Mouse (Mus musculus): ENCODE data around the gene Ckap2l.
A peak's percentile ranks its signal among the peaks of the same experiment; 100 is the strongest.

Ckap2l gene

GRCm38 (mm10) chr2:129261151-129261794 lies 35.7 kb downstream of the Ckap2l start:
- DNase-seq: no peak

GRCm38 (mm10) chr2:129260646-129261045 lies 36.4 kb downstream of the Ckap2l start:
- no peak for DNase-seq

DNA sequence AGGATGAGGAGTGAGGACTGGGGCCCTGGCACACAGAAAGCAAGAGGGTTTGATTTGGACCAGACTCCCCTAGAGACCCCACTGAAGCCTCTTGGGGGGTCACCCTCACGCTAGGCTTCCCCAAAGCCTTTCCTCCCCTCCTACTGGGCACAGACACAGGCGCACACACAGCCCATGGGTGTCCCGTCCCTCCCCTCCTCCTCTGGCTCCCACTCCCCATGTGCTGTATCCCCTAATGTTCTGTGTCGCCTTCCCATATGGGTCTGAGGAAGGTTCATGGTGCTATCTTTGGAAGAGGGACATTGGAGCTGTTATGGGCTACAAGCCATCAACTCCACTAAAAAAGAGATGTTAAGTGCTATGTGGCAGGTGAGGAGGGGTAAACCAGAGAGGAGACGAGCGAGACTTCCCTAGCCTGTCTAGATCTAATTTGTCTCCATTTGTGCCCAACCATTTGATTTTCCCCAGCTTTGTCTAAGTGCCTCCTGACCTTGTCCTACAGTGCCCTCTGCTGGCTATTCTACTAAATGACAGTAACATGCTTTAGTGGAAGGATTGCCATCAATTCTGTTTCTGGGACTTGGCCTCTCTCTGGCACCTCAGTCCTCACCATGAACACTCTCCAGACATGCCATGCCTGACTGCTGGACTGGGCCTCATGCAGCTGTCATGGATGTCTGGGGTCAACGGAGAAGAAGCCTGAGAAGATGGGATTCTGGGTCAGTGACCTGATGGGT lies 38.4 kb downstream of the Ckap2l start:
- peak; percentile 88 to 90 for DNase-seq

- no peak for DNase-seq
Measured at GRCm38 (mm10) chr2:129258056-129258455, 39.0 kb downstream of the Ckap2l start.

DNA sequence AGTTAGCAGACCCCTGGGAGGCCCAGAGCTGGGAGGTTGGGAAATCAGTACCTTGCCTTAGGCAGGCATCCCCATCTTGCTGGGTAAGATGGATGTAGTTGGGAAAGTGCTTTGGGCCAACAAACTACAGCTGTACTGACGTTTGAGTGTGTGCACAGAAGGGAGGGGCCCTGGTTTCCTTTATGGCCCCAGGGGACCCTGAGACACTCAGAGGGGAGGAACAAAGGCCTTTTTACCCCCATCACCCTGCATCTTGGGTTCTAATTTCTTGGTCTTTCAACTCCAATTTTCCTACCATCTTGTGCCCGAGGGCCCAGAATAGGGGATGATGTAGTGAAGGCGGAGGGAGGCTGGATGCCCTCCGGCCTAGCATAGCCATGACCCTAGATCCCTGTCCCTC lies 41.0 kb downstream of the Ckap2l start:
- DNase-seq: no peak

DNA sequence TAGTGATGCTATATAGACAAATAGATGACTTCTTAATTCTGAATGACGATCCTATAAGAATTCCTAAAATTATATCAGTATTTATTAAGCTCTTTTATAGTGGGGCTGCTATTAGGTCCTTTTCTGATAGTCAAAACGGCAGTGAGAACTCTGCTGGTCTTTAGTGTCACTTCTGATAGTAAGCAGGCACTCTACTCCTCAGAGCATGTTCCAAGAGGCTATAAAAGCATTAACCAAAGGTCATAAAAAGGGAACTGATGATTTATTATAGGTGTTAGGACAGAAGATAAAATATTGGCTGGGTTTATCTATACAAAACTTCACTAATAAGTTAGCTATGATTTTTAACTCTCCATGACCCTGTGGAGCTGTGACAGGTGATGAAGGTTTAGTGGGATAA lies 42.9 kb downstream of the Ckap2l start:
- DNase-seq: no peak

DNA sequence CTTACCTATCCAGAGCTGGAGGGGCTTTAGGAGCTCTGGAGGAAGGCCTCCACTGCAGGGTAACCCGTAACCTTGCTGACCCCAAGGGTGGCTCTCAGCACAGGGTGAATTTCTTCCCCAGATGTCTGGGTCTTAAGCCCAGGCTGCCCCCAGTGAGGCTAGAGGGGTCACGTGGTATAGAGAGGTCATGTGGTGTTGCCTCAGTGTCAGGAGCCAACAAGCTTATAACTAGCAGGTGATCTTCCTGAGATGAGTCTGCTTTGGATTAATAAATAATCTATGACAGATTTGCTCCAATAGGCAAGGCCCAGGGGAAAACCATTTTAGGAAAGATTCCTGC lies 43.4 kb downstream of the Ckap2l start:
- no peak for DNase-seq

- no peak for DNase-seq
Measured at GRCm38 (mm10) chr2:129252836-129253630, 44.0 kb downstream of the Ckap2l start.

DNA sequence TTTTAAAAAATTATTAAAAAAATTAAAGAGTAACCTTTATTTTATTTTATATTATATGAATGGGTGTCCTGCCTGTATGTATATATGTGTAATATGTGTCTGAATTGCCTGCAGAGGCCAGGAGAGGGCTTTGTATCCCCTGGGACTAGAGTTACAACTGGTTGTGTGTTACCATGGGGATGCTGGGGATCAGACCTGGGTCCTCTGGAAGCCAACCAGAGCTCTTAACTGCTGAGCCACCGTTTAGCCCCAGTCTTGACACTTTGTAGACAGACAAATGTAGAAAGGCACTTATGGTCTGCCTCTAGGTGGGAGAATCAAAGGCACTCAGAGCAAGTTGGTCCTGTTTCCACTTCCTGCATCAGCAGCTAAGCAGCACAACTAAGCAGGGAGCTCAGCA lies 47.7 kb downstream of the Ckap2l start:
- DNase-seq: no peak

DNA sequence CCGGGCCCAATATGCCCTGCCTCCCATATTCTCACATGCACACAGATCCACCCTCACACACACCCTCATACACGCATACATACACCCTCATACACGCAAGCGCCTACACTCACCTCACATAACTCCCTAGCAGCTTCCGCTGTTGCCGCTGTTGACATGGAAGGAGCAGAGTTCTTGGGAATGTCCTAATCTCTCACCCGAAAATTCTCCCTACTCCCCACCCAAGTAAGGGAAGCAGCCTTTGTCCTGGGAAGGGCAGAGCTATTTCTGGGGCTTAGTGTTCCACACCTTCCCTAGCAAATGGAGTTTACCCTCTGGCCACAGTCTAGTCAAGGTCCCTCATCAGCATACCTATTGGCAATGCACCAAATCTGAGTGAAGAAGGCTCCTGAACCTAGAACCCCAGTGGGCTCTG lies 49.3 kb downstream of the Ckap2l start:
- no peak for DNase-seq

- no peak for DNase-seq
Measured at GRCm38 (mm10) chr2:129246924-129247323, 50.1 kb downstream of the Ckap2l start.

DNA sequence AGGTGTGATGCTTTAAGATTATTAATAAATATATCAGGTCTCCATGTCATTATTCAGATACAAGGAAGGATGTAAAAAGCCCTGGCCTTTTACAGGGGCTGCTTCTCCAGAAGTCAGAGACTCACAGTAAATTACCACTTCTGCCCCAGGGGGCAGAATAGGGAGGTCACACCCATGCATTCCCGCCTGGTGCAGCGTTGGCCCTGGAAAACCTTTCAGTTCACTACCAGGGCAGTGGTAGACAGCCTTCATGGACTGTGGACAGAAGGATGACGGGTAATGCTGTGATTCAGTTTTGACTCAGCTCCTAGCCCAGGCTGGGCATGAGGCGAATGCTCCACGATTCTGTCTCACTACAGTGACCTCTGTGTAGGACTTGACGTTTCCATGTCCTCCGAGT lies 50.6 kb downstream of the Ckap2l start:
- no peak for DNase-seq

DNA sequence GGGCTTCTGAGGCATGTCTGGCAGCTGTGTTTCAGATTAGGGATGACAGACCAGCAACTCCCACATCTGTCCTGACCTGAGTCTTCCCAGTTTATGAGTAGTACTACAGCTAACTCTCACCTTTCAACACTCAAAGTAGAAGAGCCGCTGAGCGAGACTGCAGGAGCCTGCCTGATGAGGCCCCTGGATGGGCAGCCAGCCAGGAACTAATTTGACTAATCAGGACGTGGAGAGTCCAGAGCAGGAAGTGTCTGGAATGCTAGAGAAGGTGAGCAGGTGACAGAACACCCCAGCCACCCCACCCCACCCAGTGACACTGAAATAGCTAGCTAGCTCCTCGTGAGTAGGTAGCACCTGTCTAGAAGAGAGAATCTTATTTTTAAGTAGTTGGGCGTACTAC lies 51.4 kb downstream of the Ckap2l start:
- DNase-seq: peak in 1 of 2 experiments; percentile 27

DNA sequence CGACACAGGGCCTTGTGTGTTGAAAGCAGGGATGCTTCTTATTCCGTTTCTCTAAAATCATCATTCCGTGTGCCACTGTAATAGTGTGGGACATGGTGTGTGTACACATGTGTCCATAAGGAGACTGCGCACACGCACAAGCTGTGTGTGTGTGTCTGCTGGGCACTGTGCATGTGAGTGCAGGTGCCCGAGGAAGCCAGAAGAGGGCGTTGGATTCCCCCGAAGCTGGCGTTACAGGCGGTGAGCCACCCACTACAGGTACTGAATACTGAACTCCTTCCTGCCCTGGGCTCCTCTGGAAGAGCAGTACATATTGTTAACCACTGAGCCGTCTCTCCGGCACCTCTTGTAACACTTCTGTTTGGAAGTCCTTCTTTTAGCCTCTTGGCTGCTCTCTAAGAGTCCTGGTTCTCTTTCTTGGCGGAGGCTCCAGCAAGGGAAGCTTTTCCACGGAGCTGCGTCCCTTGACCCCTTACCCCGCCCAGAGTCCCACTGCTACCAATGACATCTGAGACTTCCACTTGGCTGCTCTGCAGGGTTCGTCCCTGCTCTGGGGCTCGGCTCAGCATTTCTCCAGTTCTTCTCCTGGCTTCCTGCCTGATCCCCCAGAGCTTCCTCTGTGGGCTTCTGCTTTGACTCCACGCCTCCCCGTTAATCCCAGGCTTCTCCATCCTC lies 52.4 kb downstream of the Ckap2l start:
- DNase-seq: no peak

DNA sequence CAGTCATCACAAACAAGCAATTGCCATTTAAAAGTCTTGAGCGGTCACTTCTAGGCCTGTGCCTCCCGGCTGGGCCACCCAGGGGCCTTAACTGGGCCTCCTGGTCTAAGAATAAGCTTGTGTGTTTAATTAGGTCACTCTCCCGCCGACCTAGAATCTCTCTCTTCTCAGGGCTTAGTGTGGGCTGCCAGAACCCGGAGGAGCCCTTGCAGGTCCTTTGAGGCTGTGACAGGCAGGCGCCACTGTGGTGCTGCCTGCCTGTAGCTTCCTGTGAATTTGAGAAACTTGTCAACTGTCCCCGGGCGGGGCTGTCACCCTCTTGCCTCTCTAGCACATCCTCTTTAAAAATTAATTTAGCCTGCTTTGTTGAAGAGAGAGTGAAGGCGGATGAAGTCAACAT lies 53.2 kb downstream of the Ckap2l start:
- DNase-seq: no peak

- no peak for DNase-seq
Measured at GRCm38 (mm10) chr2:129243005-129243404, 54.0 kb downstream of the Ckap2l start.

DNA sequence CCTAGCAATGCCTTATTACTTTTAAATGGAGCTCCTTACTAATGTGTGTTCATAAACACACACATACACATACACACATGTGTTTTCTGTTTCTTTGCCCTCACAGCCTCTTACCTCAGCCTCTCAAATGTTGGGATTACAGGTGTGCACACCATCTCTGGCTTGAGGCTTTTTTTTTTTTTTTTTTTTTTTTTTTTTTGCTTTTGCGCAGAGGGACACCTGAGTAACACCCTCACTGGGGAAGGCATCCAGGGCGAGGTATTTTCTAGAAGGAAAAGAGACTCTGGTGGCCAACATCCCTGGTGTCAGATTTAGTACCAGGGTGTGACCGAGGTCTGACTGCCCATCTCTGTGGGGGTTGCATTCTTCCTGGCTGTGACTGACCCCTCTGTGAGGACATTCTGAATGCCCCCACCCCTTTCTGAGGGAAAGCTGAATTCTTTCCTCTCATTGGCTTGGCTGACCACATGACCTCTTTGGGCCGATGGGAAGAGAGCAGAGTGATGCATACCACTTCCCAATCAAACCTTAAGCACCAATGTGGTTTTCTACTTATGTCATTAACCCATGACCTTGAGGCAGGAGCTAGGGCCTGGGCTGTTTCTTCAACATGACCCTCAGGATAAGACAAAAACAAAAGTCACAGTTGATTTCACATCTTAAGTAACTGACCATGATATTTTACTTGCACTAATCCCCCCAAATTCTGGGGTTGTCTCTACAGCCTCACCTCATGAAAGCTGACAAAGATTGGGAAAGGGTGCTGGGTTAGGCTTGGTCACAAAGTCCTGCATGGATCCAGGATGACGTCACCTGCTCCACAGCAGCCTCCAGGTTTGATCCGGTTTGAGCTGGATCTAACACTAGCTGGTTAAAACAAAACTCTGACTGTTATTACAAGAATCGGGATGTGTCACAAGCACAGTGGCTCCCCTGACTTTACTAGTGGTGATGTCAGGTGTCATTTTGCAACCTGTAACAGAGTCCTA lies 54.9 kb downstream of the Ckap2l start:
- DNase-seq: no peak

DNA sequence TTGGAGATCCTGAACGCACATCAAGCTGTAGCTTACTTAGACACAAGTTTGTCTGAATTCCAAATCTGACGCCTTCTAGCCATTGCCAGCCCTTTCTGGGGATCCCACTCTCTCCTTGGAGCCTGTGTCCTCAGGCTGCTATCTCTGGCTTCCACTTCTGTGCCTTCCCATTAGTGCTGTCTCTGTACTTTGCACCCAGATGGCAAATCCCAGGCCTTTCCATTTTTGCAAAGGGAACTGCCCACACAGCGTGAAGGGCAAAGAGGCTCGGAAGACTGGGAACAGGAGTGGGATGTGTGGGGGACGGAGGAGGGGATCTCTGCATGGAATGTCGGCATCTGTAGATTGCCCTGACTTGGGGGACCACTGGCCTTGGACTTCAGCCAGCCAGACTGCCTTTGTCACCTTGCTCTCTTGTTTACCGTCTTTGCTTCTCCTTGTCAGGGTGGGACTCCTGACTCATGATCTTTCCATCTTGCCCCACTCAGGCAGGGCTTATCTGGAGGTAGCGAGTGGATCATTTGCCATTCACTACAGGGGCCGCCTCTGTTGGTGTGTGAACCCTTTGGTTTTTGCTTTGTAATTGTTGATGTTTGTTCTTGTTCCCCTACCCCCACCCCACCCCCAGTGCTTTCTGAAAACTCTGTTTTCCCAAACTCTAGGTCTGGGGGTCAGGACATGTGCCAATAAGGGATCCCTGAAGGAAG lies 56.1 kb downstream of the Ckap2l start:
- no peak for DNase-seq

- DNase-seq: no peak
Measured at GRCm38 (mm10) chr2:129236526-129236925, 60.5 kb downstream of the Ckap2l start.

- DNase-seq: no peak
Measured at GRCm38 (mm10) chr2:129234731-129235130, 62.3 kb downstream of the Ckap2l start.

GRCm38 (mm10) chr2:129233803-129234477 lies 63.1 kb downstream of the Ckap2l start:
- no peak for DNase-seq

Data from cerebellum, postnatal 14 days (tissue).